Mouse (Mus musculus): ENCODE results near the gene Odr4. TPM values are rescaled to one million over a fixed set of nuclear protein-coding genes. Genes with fewer than 3 reads are reported as not detected.

The Odr4 gene
- 39.4 and 46.8 TPM in 2 replicates for polyA plus RNA-seq (2015; fragmentation: Nextera tagmentation; extraction: Ambion mirVana)

DNA sequence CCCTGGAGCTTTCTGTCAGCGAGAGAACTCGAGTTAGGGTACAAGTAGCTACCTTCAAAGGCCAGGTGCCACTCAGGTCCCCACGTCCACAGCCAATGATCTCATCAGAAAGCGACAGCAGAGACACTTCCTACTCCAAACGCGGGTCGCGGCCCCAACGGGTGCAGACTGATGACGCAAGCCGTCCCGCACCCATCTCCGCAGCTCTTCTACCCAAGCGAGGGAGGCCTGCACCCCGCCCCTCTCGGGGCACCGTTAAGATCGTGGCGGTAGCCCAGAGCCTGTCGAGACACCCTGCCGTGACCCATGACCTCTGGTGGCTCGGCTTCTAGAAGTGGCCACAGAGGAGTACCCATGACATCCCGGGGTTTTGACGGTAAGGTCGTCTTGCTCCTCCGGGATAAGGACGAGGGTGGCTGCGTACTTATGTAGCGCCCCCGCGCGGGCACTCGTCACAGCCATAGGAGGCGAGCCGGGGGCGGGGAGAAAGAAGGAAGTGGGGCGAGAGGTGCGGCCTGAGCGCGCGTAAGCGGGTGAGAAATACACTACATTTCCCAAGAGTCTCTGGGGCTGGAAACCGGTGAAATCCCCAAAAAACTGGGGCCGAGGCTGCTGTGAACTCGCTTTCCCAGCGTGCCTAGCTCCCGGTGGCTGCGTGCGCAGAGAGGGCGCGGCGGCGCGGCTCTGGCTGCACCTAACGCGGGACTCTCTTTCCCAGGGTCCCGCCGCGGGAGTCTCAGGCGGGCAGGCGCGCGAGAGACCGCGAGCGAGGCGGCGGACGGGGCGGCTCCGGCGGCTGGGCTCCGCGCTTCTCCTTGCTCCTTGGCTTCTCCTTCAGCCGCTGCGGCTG lies at the start of gene Odr4, which contains the start of gene Tpr:
TSS of gene Odr4 (minus strand) at position 443 of the 850 bp plus-strand sequence.
TSS of gene Tpr (plus strand) at position 201 of the 850 bp plus-strand sequence.
- Histone ChIP-seq H3K4me3 (replicated peaks; ENCODE audit: low read length) (peak within 1 kb of the TSS; percentile 71), H3K4me1 (ENCODE audit: control insufficient read depth, insufficient read depth, low read length) (peaks cover 4% of the 10 kb centered on the region; the same call in 1 of the 2 replicates), H3K4me2 (ENCODE audit: low read depth, low read length) (peak within 1 kb of the TSS; percentile 86), H3K36me3 (ENCODE audit: control insufficient read depth, insufficient read depth, low read length) (peaks cover 8% of the 10 kb centered on the region), H3K27ac (ENCODE audit: low read length) (peak within 1 kb of the TSS; percentile 98), H3K9me3 (replicated peaks; ENCODE audit: control insufficient read depth, low read length) (no peaks in the 10 kb centered on the region), H3K9ac (ENCODE audit: low read length) (peak within 1 kb of the TSS; percentile 90), H3K27me3 (ENCODE audit: control insufficient read depth, insufficient read depth, low read length) (no peaks in the 10 kb centered on the region)
- under 1% methylated on average over 76 of the region's 76 CpGs for WGBS
- ATAC-seq (ENCODE audit: insufficient read depth, low FRiP score) = peak; percentile 99

DNA sequence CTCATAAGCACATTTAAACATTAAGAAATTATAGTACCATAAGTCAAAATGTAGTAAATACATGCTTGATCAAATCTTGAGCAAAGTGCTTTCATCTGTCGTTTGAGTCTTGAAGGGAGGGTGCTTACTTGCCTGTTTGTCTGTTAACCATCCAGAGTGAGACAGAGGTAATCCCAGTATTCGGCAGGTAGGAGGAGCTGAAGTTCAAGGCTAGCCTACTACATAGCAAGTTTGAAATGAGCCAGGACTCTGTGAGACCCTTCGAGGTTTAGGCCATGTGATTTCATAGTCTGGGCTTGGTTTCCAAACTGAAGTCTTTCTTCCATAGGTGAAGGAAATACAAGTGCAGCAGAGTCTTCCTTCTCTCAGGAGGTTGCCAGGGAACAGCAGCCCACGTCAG lies 48.9 kb upstream of the Odr4 start:
- H3K4me2 ChIP-seq (ENCODE audit: low read depth, low read length) = no peak overlapping the region
- ATAC-seq (ENCODE audit: insufficient read depth, low FRiP score) = no peak
- H3K27ac ChIP-seq (ENCODE audit: low read length) = no peak overlapping the region
- no peak overlapping the region for H3K4me3 ChIP-seq (replicated peaks; ENCODE audit: low read length)
- no peaks in the 10 kb centered on the region for H3K27me3 ChIP-seq (ENCODE audit: control insufficient read depth, insufficient read depth, low read length)
- no peaks in the 10 kb centered on the region for H3K9me3 ChIP-seq (replicated peaks; ENCODE audit: control insufficient read depth, low read length)
- H3K4me1 ChIP-seq (ENCODE audit: control insufficient read depth, insufficient read depth, low read length) = no peaks in the 10 kb centered on the region
- H3K9ac ChIP-seq (ENCODE audit: low read length) = no peak overlapping the region
- H3K36me3 ChIP-seq (ENCODE audit: control insufficient read depth, insufficient read depth, low read length) = peaks cover 27% of the 10 kb centered on the region
- 85% methylated on average over 4 of the region's 4 CpGs for WGBS

DNA sequence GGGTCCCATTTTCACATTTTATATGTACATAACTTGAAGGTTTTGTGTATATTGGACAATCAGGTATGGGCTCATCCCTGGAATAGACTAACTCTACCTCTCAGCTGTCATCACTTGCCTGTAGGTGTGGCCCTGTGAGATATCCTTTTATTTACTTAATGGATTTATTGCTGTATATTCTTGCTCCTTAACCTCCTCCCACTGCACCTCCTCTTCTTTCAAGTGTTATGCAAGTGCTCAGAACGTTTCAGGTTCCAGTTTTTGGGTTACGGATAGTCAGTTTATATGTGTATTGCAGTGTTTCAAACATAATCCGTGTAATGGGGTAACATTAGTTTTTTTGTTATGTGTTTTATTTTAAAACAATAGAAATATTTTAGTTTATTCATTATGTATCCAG lies 45.8 kb upstream of the Odr4 start:
- Histone ChIP-seq H3K27me3 (ENCODE audit: control insufficient read depth, insufficient read depth, low read length) (no peaks in the 10 kb centered on the region), H3K4me2 (ENCODE audit: low read depth, low read length) (no peak overlapping the region), H3K36me3 (ENCODE audit: control insufficient read depth, insufficient read depth, low read length) (peaks cover 32% of the 10 kb centered on the region), H3K27ac (ENCODE audit: low read length) (no peak overlapping the region), H3K4me1 (ENCODE audit: control insufficient read depth, insufficient read depth, low read length) (no peaks in the 10 kb centered on the region), H3K4me3 (replicated peaks; ENCODE audit: low read length) (no peak overlapping the region), H3K9ac (ENCODE audit: low read length) (no peak overlapping the region), H3K9me3 (replicated peaks; ENCODE audit: control insufficient read depth, low read length) (no peaks in the 10 kb centered on the region)
- WGBS = 85% methylated on average over 3 of the region's 3 CpGs
- ATAC-seq (ENCODE audit: insufficient read depth, low FRiP score) = no peak

DNA sequence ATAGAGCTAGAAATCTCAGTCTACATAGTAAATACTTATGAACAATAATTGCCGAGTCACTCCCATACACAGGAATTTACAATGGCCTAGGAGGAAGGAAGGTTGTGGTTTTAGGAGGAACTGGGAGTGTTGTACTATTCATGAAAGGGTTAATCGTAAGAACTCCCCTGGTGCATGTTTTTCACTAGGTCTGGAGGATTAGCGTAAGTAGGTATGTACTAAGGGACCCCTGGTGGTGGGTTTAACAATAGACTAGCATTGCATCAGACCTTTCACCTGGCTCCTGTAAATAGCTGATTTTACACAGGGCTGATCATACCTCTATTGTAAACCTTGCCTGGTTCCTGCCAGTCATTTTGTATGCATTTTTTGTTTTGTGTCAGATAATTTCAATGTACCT lies 33.3 kb upstream of the Odr4 start:
- Histone ChIP-seq H3K9me3 (replicated peaks; ENCODE audit: control insufficient read depth, low read length) (no peaks in the 10 kb centered on the region), H3K4me1 (ENCODE audit: control insufficient read depth, insufficient read depth, low read length) (no peaks in the 10 kb centered on the region), H3K27me3 (ENCODE audit: control insufficient read depth, insufficient read depth, low read length) (no peaks in the 10 kb centered on the region), H3K9ac (ENCODE audit: low read length) (no peak overlapping the region), H3K27ac (ENCODE audit: low read length) (no peak overlapping the region), H3K36me3 (ENCODE audit: control insufficient read depth, insufficient read depth, low read length) (peaks cover 29% of the 10 kb centered on the region), H3K4me3 (replicated peaks; ENCODE audit: low read length) (no peak overlapping the region), H3K4me2 (ENCODE audit: low read depth, low read length) (no peak overlapping the region)
- ATAC-seq (ENCODE audit: insufficient read depth, low FRiP score) = no peak
- 68% methylated on average over 3 of the region's 3 CpGs for WGBS

DNA sequence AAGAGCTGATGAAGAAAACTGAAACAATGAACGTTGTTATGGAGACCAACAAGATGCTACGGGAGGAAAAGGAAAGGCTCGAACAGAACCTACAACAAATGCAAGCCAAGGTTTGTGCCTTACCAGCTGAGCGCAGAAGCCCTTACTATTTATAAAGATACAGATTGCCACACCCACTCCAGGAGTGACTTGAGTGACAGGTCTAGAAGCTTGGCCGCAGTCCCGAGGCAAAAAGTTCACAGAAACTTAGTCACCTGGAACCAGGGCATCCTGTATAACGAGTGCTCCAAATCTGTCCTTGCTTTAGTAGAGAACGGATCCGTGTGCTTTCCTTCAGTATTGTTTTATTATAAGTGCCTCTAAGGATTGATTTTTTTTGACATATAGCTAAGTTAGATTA lies 32.8 kb upstream of the Odr4 start:
- Histone ChIP-seq H3K27me3 (ENCODE audit: control insufficient read depth, insufficient read depth, low read length) (no peaks in the 10 kb centered on the region), H3K27ac (ENCODE audit: low read length) (no peak overlapping the region), H3K4me2 (ENCODE audit: low read depth, low read length) (no peak overlapping the region), H3K9ac (ENCODE audit: low read length) (no peak overlapping the region), H3K4me3 (replicated peaks; ENCODE audit: low read length) (no peak overlapping the region), H3K9me3 (replicated peaks; ENCODE audit: control insufficient read depth, low read length) (no peaks in the 10 kb centered on the region), H3K36me3 (ENCODE audit: control insufficient read depth, insufficient read depth, low read length) (peaks cover 26% of the 10 kb centered on the region), H3K4me1 (ENCODE audit: control insufficient read depth, insufficient read depth, low read length) (no peaks in the 10 kb centered on the region)
- 82% methylated on average over 9 of the region's 9 CpGs for WGBS
- ATAC-seq (ENCODE audit: insufficient read depth, low FRiP score) = no peak

DNA sequence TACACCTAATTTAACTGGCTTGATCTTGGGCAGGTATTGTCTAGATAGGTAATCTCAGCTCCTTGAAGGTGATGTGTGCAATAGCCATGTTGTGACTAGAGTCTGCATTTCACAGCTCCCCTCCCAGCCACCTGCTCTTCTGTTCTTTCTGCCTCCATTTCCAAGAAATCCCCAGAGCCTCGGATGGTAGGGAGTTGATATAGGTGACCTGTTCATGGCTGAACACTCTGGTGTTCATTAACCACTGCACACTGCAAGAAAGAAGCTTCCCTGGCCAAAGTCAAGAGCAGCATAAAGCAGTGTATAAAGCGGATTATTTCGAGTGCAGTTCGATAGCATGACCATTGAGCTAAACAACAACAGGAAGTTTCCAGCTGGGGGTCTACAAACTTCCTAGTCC lies 25.5 kb upstream of the Odr4 start:
- no peaks in the 10 kb centered on the region for H3K27me3 ChIP-seq (ENCODE audit: control insufficient read depth, insufficient read depth, low read length)
- no peak overlapping the region for H3K9ac ChIP-seq (ENCODE audit: low read length)
- H3K4me1 ChIP-seq (ENCODE audit: control insufficient read depth, insufficient read depth, low read length) = no peaks in the 10 kb centered on the region
- H3K4me3 ChIP-seq (replicated peaks; ENCODE audit: low read length) = no peak overlapping the region
- no peak overlapping the region for H3K4me2 ChIP-seq (ENCODE audit: low read depth, low read length)
- H3K27ac ChIP-seq (ENCODE audit: low read length) = no peak overlapping the region
- H3K36me3 ChIP-seq (ENCODE audit: control insufficient read depth, insufficient read depth, low read length) = peaks cover 30% of the 10 kb centered on the region
- ATAC-seq (ENCODE audit: insufficient read depth, low FRiP score) = no peak
- no peaks in the 10 kb centered on the region for H3K9me3 ChIP-seq (replicated peaks; ENCODE audit: control insufficient read depth, low read length)
- 92% methylated on average over 4 of the region's 4 CpGs for WGBS

DNA sequence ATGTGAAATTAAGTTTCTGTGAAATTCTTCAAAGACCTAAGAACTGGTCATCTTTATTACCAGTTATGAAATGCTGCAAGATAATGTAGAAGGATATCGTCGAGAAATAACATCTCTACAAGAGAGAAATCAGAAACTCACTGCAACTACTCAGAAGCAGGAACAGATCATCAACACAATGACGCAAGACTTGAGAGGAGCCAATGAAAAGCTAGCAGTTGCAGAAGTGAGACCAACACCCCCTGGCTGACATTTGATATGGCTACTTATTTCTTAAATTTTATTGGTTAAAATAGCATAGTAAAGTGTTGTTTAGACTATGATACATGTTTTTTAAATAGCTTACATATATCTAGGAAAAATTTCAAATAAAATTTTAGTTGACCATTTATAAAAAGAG lies 23.1 kb upstream of the Odr4 start:
- WGBS = 95% methylated on average over 3 of the region's 3 CpGs
- H3K9me3 ChIP-seq (replicated peaks; ENCODE audit: control insufficient read depth, low read length) = no peaks in the 10 kb centered on the region

DNA sequence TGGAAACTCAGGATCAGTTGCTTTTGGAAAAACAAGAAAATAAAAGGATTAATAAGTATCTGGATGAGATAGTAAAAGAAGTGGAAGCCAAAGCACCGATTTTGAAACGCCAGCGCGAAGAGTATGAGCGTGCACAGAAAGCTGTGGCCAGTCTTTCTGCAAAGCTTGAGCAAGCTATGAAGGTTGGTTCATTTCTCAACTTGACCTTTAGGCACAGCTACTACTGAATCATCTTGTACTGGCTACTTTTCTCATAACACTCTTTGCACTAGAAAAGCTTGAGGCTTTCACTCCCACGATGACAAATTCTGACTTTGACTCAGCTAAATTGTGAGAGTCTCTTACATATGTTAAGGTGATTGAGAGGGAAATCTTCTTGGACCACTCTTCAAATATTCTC lies 17.1 kb upstream of the Odr4 start:
- Histone ChIP-seq H3K4me3 (replicated peaks; ENCODE audit: low read length) (no peak overlapping the region), H3K4me2 (ENCODE audit: low read depth, low read length) (no peak overlapping the region), H3K9ac (ENCODE audit: low read length) (no peak overlapping the region), H3K9me3 (replicated peaks; ENCODE audit: control insufficient read depth, low read length) (no peaks in the 10 kb centered on the region), H3K4me1 (ENCODE audit: control insufficient read depth, insufficient read depth, low read length) (no peaks in the 10 kb centered on the region), H3K27me3 (ENCODE audit: control insufficient read depth, insufficient read depth, low read length) (no peaks in the 10 kb centered on the region), H3K36me3 (ENCODE audit: control insufficient read depth, insufficient read depth, low read length) (peaks cover 32% of the 10 kb centered on the region), H3K27ac (ENCODE audit: low read length) (no peak overlapping the region)
- 98% methylated on average over 6 of the region's 6 CpGs for WGBS
- no peak for ATAC-seq (ENCODE audit: insufficient read depth, low FRiP score)

More for the DNA sequence above, 23.1 kb upstream of the Odr4 start:
- Histone ChIP-seq H3K9ac (ENCODE audit: low read length) (no peak overlapping the region), H3K27me3 (ENCODE audit: control insufficient read depth, insufficient read depth, low read length) (no peaks in the 10 kb centered on the region), H3K36me3 (ENCODE audit: control insufficient read depth, insufficient read depth, low read length) (peaks cover 28% of the 10 kb centered on the region), H3K4me1 (ENCODE audit: control insufficient read depth, insufficient read depth, low read length) (no peaks in the 10 kb centered on the region), H3K4me3 (replicated peaks; ENCODE audit: low read length) (no peak overlapping the region), H3K27ac (ENCODE audit: low read length) (no peak overlapping the region), H3K4me2 (ENCODE audit: low read depth, low read length) (no peak overlapping the region)
- ATAC-seq (ENCODE audit: insufficient read depth, low FRiP score) = no peak

DNA sequence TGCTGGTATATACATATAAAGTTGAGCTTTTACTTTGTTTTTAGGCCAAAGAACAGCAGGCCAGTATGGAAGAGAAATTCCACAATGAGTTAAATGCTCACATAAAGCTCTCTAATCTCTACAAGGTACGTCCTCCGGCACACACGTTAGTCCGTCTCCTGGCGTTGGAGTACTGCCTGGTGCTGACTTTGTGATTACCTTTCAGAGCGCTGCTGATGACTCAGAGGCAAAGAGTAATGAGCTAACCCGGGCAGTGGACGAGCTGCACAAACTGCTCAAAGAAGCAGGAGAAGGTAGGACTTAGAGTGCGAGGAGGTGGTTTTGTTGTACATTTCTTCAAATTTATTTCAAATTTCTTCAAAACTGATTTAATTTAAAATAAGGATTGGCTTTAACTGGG lies 14.4 kb upstream of the Odr4 start:
- H3K27me3 ChIP-seq (ENCODE audit: control insufficient read depth, insufficient read depth, low read length) = no peaks in the 10 kb centered on the region
- H3K4me2 ChIP-seq (ENCODE audit: low read depth, low read length) = no peak overlapping the region
- peak; percentile 64; the same call in 1 of the 2 replicates for ATAC-seq (ENCODE audit: insufficient read depth, low FRiP score)
- WGBS = 61% methylated on average over 9 of the region's 9 CpGs
- no peak overlapping the region for H3K27ac ChIP-seq (ENCODE audit: low read length)
- no peaks in the 10 kb centered on the region for H3K4me1 ChIP-seq (ENCODE audit: control insufficient read depth, insufficient read depth, low read length)
- H3K36me3 ChIP-seq (ENCODE audit: control insufficient read depth, insufficient read depth, low read length) = peaks cover 34% of the 10 kb centered on the region; the same call in 1 of the 2 replicates
- H3K9ac ChIP-seq (ENCODE audit: low read length) = no peak overlapping the region
- H3K9me3 ChIP-seq (replicated peaks; ENCODE audit: control insufficient read depth, low read length) = no peaks in the 10 kb centered on the region
- H3K4me3 ChIP-seq (replicated peaks; ENCODE audit: low read length) = no peak overlapping the region
